Mouse (Mus musculus) spleen, adult 2 months (tissue): ENCODE results near the gene Ror2.

Experiments used
- CTCF ChIP-seq: fragments of 200-500 bp; IDR thresholded peaks from 2 replicates; pipeline ENCODE4 v1.5.1; 2011; ENCODE audit warnings: mild to moderate bottlenecking, inconsistent platforms; ENCODE audit not compliant: insufficient read depth, insufficient read length, insufficient replicate concordance; ENCODE audit errors: extremely low read depth
- POLR2A ChIP-seq: fragments of 200-500 bp; IDR thresholded peaks from 2 replicates; pipeline ENCODE4 v1.6.1; 2011; ENCODE audit warnings: low read depth, low read length, inconsistent platforms

DNA sequence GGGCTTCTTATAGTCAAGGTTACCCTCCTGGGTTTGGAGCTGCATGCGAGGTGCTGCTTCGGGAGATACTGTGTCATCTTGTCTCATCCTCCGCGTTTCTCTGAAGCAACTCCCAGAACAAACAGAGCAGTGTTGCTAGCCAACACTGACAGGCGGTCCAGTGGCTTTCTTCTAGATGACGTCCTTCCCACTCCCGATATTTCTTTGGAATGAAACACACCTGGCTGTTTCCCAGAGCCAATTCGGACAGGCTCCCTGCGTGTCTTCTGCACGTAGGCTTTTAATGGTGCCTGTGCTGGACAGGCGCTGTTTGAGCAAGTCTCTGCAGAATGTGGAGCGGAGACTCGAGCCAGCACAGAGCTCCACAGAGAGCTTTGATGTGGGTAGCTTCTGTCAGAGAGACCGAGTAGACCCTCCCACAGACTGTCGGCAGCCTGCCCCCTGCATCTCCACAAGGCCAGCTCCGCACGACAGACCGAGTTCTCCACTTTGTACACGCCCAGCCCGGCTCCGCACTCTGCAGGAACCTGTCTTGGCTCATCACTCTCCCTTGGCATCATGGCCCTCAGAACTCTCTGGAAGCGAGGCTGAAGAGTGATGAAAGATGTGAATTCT is 216.7 kb downstream of the Ror2 start:
- TF ChIP-seq POLR2A (no peak), CTCF (no peak)
